8 mouse cellular contexts compared by ENCODE assay signal in genomic region chr10:80199440-80200008, GRCm38 (mm10). TPM values are rescaled to one million over a fixed set of nuclear protein-coding genes. Genes with fewer than 3 reads are reported as not detected.
DNase-seq lines count a peak whose midpoint lies in the region; ATAC-seq and TF ChIP-seq lines count a peak whose summit lies in the region.

No protein-coding gene starts in this region.

- TF ChIP-seq CTCF in liver, embryonic 14.5 days (IDR thresholded peaks at IDR 0.05; ENCODE audit: low read depth): peak; percentile 96

- WGBS in heart, embryonic 15.5 days: 49% methylated on average over 3 of the region's 3 CpGs
- 44% methylated on average over 3 of the region's 3 CpGs for WGBS in liver, embryonic 14.5 days (ENCODE audit: insufficient replicate concordance)
- 56% methylated on average over 3 of the region's 3 CpGs for WGBS in neural tube, embryonic 12.5 days
- WGBS in stomach, embryonic 16.5 days: 50% methylated on average over 3 of the region's 3 CpGs

- H3K27me3 ChIP-seq in heart, embryonic 15.5 days: no peaks in the 10 kb centered on the region
- H3K27me3 ChIP-seq in liver, embryonic 14.5 days (ENCODE audit: control insufficient read depth, insufficient read depth, low read length): no peaks in the 10 kb centered on the region; the same call in 1 of the 2 replicates
- H3K27me3 ChIP-seq in neural tube, embryonic 12.5 days (replicated peaks): 0 out of 2 replicates have a peak, but pooled peaks cover 4% of the 10 kb centered on the region
- no peaks in the 10 kb centered on the region for H3K27me3 ChIP-seq in stomach, embryonic 16.5 days (ENCODE audit: control insufficient read depth, insufficient read depth, low read length)

- peaks cover 3% of the 10 kb centered on the region for H3K4me1 ChIP-seq in heart, embryonic 15.5 days (replicated peaks)
- H3K4me1 ChIP-seq in liver, embryonic 14.5 days (replicated peaks; ENCODE audit: control insufficient read depth in 2 of 2, insufficient read depth in 2 of 2, low read length in 1 of 2): no peaks in the 10 kb centered on the region
- H3K4me1 ChIP-seq in neural tube, embryonic 12.5 days: peaks cover 11% of the 10 kb centered on the region
- peaks cover 6% of the 10 kb centered on the region; the same call in 1 of the 2 replicates for H3K4me1 ChIP-seq in stomach, embryonic 16.5 days (ENCODE audit: control insufficient read depth, insufficient read depth, low read length)

- no peaks in the 10 kb centered on the region for H3K9me3 ChIP-seq in heart, embryonic 15.5 days (replicated peaks)
- H3K9me3 ChIP-seq in liver, embryonic 14.5 days (ENCODE audit: control insufficient read depth, low read length): no peaks in the 10 kb centered on the region
- no peaks in the 10 kb centered on the region for H3K9me3 ChIP-seq in neural tube, embryonic 12.5 days
- no peaks in the 10 kb centered on the region for H3K9me3 ChIP-seq in stomach, embryonic 16.5 days (replicated peaks; ENCODE audit: control insufficient read depth, low read length)

- TF ChIP-seq EP300 in liver, embryonic 14.5 days (IDR thresholded peaks at IDR 0.05; ENCODE audit: low read depth): no peak

- no peak overlapping the region for H3K4me3 ChIP-seq in heart, embryonic 15.5 days
- H3K4me3 ChIP-seq in liver, embryonic 14.5 days (ENCODE audit: insufficient read depth in 1 of 2, low read depth in 2 of 2, low read length in 2 of 2): no peak overlapping the region
- H3K4me3 ChIP-seq in neural tube, embryonic 12.5 days: no peak overlapping the region
- H3K4me3 ChIP-seq in stomach, embryonic 16.5 days (replicated peaks; ENCODE audit: low read length): no peak overlapping the region

- H3K4me2 ChIP-seq in heart, embryonic 15.5 days: no peak overlapping the region
- no peak overlapping the region for H3K4me2 ChIP-seq in liver, embryonic 14.5 days (ENCODE audit: low read depth)
- H3K4me2 ChIP-seq in neural tube, embryonic 12.5 days (replicated peaks): no peak overlapping the region
- H3K4me2 ChIP-seq in stomach, embryonic 16.5 days (ENCODE audit: low read depth, low read length): no peak overlapping the region

- peak; percentile 56 for ATAC-seq in CD4-positive, CD25-positive, alpha-beta regulatory T cell, adult 4 months
- peak; percentile 90 for ATAC-seq in erythroblast, adult 5-6 weeks (replicated peaks; ENCODE audit: low FRiP score, poor library complexity, severe bottlenecking)
- peak; percentile 65 for ATAC-seq in heart, embryonic 15.5 days (replicated peaks; ENCODE audit: insufficient number of reproducible peaks, insufficient read depth, low FRiP score, low read depth)
- peak; percentile 65 for ATAC-seq in liver, embryonic 14.5 days (ENCODE audit: insufficient read depth)
- peak; percentile 73 for ATAC-seq in neural tube, embryonic 12.5 days (ENCODE audit: low FRiP score, low read depth)
- peak; percentile 86 for ATAC-seq in stomach, embryonic 16.5 days (ENCODE audit: insufficient read depth, low FRiP score)

- no peak overlapping the region for H3K9ac ChIP-seq in heart, embryonic 15.5 days
- H3K9ac ChIP-seq in liver, embryonic 14.5 days (replicated peaks): no peak overlapping the region
- no peak overlapping the region for H3K9ac ChIP-seq in neural tube, embryonic 12.5 days
- H3K9ac ChIP-seq in stomach, embryonic 16.5 days (ENCODE audit: low read length): no peak overlapping the region

- peak; percentile 92 for DNase-seq in brain, adult 2 months (ENCODE audit: low read depth, low spot score)
- DNase-seq in kidney, postnatal 10 days: peak; percentile 92
- peak; percentile 60 to 64 (median 64) for DNase-seq in liver, embryonic 14.5 days (ENCODE audit: low read depth in 3 of 3, low spot score in 3 of 3)

- H3K36me3 ChIP-seq in heart, embryonic 15.5 days: no peaks in the 10 kb centered on the region
- H3K36me3 ChIP-seq in liver, embryonic 14.5 days (replicated peaks; ENCODE audit: control insufficient read depth, insufficient read depth, low read depth): no peaks in the 10 kb centered on the region
- no peaks in the 10 kb centered on the region for H3K36me3 ChIP-seq in neural tube, embryonic 12.5 days
- no peaks in the 10 kb centered on the region for H3K36me3 ChIP-seq in stomach, embryonic 16.5 days (ENCODE audit: control insufficient read depth, insufficient read depth, low read length)

- H3K27ac ChIP-seq in heart, embryonic 15.5 days: no peak overlapping the region
- H3K27ac ChIP-seq in liver, embryonic 14.5 days: no peak overlapping the region
- no peak overlapping the region for H3K27ac ChIP-seq in neural tube, embryonic 12.5 days
- H3K27ac ChIP-seq in stomach, embryonic 16.5 days (ENCODE audit: low read length): no peak overlapping the region

RNA-seq across cellular contexts. Expression of gene Efna2, which starts 20.2 kb away (rescaled TPM):
- polyA plus RNA-seq in CD4-positive, CD25-positive, alpha-beta regulatory T cell, adult 4 months (2017; shearing (Covaris generic)): under 1 TPM in 1 of 2 experiments, not detected in 1; 0.28 TPM
- total RNA-seq in erythroblast, adult 5-6 weeks (2015; ENCODE audit: low replicate concordance): not detected in 2 replicates
- not detected in 2 replicates for total RNA-seq in erythroblast, adult 5-6 weeks (2017; ENCODE audit: low replicate concordance)
- polyA plus RNA-seq in heart, embryonic 15.5 days (2015; fragmentation: Nextera tagmentation; extraction: Ambion mirVana): 8.6 and 9.7 TPM in 2 replicates
- polyA plus RNA-seq in liver, embryonic 14.5 days (2012; rRNA removed): 0.40 and 0.47 TPM in 2 replicates
- 0.51 and 0.52 TPM in 2 replicates for polyA plus RNA-seq in liver, embryonic 14.5 days (2014; fragmentation: Nextera tagmentation; extraction: Ambion mirVana)
- polyA plus RNA-seq in neural tube, embryonic 12.5 days (2016; fragmentation: Nextera tagmentation; extraction: Ambion mirVana): 47.9 and 48.0 TPM in 2 replicates
- polyA plus RNA-seq in stomach, embryonic 16.5 days (2015; fragmentation: Nextera tagmentation; extraction: Ambion mirVana): 9.3 and 10.5 TPM in 2 replicates

RNA-seq across cellular contexts. Expression of gene Mum1, which starts 26.7 kb away (rescaled TPM):
- polyA plus RNA-seq in CD4-positive, CD25-positive, alpha-beta regulatory T cell, adult 4 months (2017; shearing (Covaris generic)): 10 to 100 TPM; 73.3 to 96.9 TPM
- total RNA-seq in erythroblast, adult 5-6 weeks (2015; ENCODE audit: low replicate concordance): 1.3 and 4.4 TPM in 2 replicates
- 14.7 and 24.0 TPM in 2 replicates for total RNA-seq in erythroblast, adult 5-6 weeks (2017; ENCODE audit: low replicate concordance)
- 32.7 and 40.5 TPM in 2 replicates for polyA plus RNA-seq in heart, embryonic 15.5 days (2015; fragmentation: Nextera tagmentation; extraction: Ambion mirVana)
- polyA plus RNA-seq in liver, embryonic 14.5 days (2012; rRNA removed): 12.9 and 18.8 TPM in 2 replicates
- 13.2 and 13.8 TPM in 2 replicates for polyA plus RNA-seq in liver, embryonic 14.5 days (2014; fragmentation: Nextera tagmentation; extraction: Ambion mirVana)
- polyA plus RNA-seq in neural tube, embryonic 12.5 days (2016; fragmentation: Nextera tagmentation; extraction: Ambion mirVana): 52.1 and 54.6 TPM in 2 replicates
- 50.8 and 51.6 TPM in 2 replicates for polyA plus RNA-seq in stomach, embryonic 16.5 days (2015; fragmentation: Nextera tagmentation; extraction: Ambion mirVana)

RNA-seq across cellular contexts. Expression of gene 1600002K03Rik, which starts 26.8 kb away (rescaled TPM):
- 10 to 100 TPM; 21.6 to 23.5 TPM for polyA plus RNA-seq in CD4-positive, CD25-positive, alpha-beta regulatory T cell, adult 4 months (2017; shearing (Covaris generic))
- 7.5 TPM in 1 of 2 replicates, not detected in the other for total RNA-seq in erythroblast, adult 5-6 weeks (2015; ENCODE audit: low replicate concordance)
- total RNA-seq in erythroblast, adult 5-6 weeks (2017; ENCODE audit: low replicate concordance): 5.9 TPM in 1 of 2 replicates, not detected in the other
- polyA plus RNA-seq in heart, embryonic 15.5 days (2015; fragmentation: Nextera tagmentation; extraction: Ambion mirVana): 7.7 and 9.1 TPM in 2 replicates
- polyA plus RNA-seq in liver, embryonic 14.5 days (2012; rRNA removed): 6.8 and 6.9 TPM in 2 replicates
- 10.6 and 13.2 TPM in 2 replicates for polyA plus RNA-seq in liver, embryonic 14.5 days (2014; fragmentation: Nextera tagmentation; extraction: Ambion mirVana)
- 14.9 and 15.7 TPM in 2 replicates for polyA plus RNA-seq in neural tube, embryonic 12.5 days (2016; fragmentation: Nextera tagmentation; extraction: Ambion mirVana)
- polyA plus RNA-seq in stomach, embryonic 16.5 days (2015; fragmentation: Nextera tagmentation; extraction: Ambion mirVana): 16.4 and 16.6 TPM in 2 replicates

RNA-seq across cellular contexts. Expression of gene Cirbp, which starts 33.7 kb away (rescaled TPM):
- 100 to 1,000 TPM; 124 to 272 TPM for polyA plus RNA-seq in CD4-positive, CD25-positive, alpha-beta regulatory T cell, adult 4 months (2017; shearing (Covaris generic))
- 3.6 and 3.7 TPM in 2 replicates for total RNA-seq in erythroblast, adult 5-6 weeks (2015; ENCODE audit: low replicate concordance)
- 14.6 and 16.3 TPM in 2 replicates for total RNA-seq in erythroblast, adult 5-6 weeks (2017; ENCODE audit: low replicate concordance)
- 86.7 and 90.2 TPM in 2 replicates for polyA plus RNA-seq in heart, embryonic 15.5 days (2015; fragmentation: Nextera tagmentation; extraction: Ambion mirVana)
- 19.4 and 19.8 TPM in 2 replicates for polyA plus RNA-seq in liver, embryonic 14.5 days (2012; rRNA removed)
- polyA plus RNA-seq in liver, embryonic 14.5 days (2014; fragmentation: Nextera tagmentation; extraction: Ambion mirVana): 10.1 and 10.7 TPM in 2 replicates
- 262 and 273 TPM in 2 replicates for polyA plus RNA-seq in neural tube, embryonic 12.5 days (2016; fragmentation: Nextera tagmentation; extraction: Ambion mirVana)
- polyA plus RNA-seq in stomach, embryonic 16.5 days (2015; fragmentation: Nextera tagmentation; extraction: Ambion mirVana): 69.8 and 80.8 TPM in 2 replicates

RNA-seq across cellular contexts. Expression of gene Ndufs7, which starts 49.4 kb away (rescaled TPM):
- polyA plus RNA-seq in CD4-positive, CD25-positive, alpha-beta regulatory T cell, adult 4 months (2017; shearing (Covaris generic)): 100 to 1,000 TPM; 231 to 237 TPM
- 25.7 and 25.9 TPM in 2 replicates for total RNA-seq in erythroblast, adult 5-6 weeks (2015; ENCODE audit: low replicate concordance)
- 13.0 and 14.2 TPM in 2 replicates for total RNA-seq in erythroblast, adult 5-6 weeks (2017; ENCODE audit: low replicate concordance)
- 553 and 586 TPM in 2 replicates for polyA plus RNA-seq in heart, embryonic 15.5 days (2015; fragmentation: Nextera tagmentation; extraction: Ambion mirVana)
- polyA plus RNA-seq in liver, embryonic 14.5 days (2012; rRNA removed): 189 and 256 TPM in 2 replicates
- 272 and 285 TPM in 2 replicates for polyA plus RNA-seq in liver, embryonic 14.5 days (2014; fragmentation: Nextera tagmentation; extraction: Ambion mirVana)
- polyA plus RNA-seq in neural tube, embryonic 12.5 days (2016; fragmentation: Nextera tagmentation; extraction: Ambion mirVana): 214 and 227 TPM in 2 replicates
- polyA plus RNA-seq in stomach, embryonic 16.5 days (2015; fragmentation: Nextera tagmentation; extraction: Ambion mirVana): 340 and 344 TPM in 2 replicates
